Mouse (Mus musculus) G1E (cell line): ENCODE results near the gene Stom.

Source experiments
- CTCF ChIP-seq: IDR thresholded peaks from 2 replicates; pipeline ENCODE4 v1.5.1; 2012; ENCODE audit warnings: low read depth, low read length, inconsistent platforms, mixed read lengths
- GATA1 ChIP-seq: IDR thresholded peaks from 2 replicates; pipeline ENCODE4 v1.6.1; 2012; ENCODE audit warnings: borderline replicate concordance, low read length, inconsistent platforms, mixed read lengths
- POLR2AphosphoS5 ChIP-seq: IDR thresholded peaks from 2 replicates; pipeline ENCODE4 v1.6.1; 2012; ENCODE audit warnings: low read depth, low read length, inconsistent platforms; ENCODE audit not compliant: insufficient replicate concordance
- TAL1 ChIP-seq: conservative IDR thresholded peaks from 2 replicates; pipeline ENCODE4 v1.6.1; 2012; ENCODE audit warnings: low read depth, low read length, inconsistent platforms, mixed read lengths

- TF ChIP-seq GATA1 = no peak
- TF ChIP-seq CTCF = no peak
- no peak for TF ChIP-seq TAL1
- TF ChIP-seq POLR2AphosphoS5 = no peak
Measured at GRCm38 (mm10) chr2:35271817-35272216, 65.0 kb downstream of the Stom start.
